Mouse (Mus musculus) 416B (cell line): ENCODE measurements around the gene Kcnk1.
A peak's percentile ranks its signal among the peaks of the same experiment; 100 is the strongest.

Experiments used
- DNase-seq: peaks from one replicate; pipeline ENCODE4 v3.0.0; 2011; ENCODE audit warnings: low read depth

Kcnk1 gene

GRCm38 (mm10) chr8:126058876-126059275 lies 63.9 kb downstream of the Kcnk1 start:
- DNase-seq = no peak

GRCm38 (mm10) chr8:126062844-126063243 lies 67.9 kb downstream of the Kcnk1 start:
- DNase-seq = no peak

GRCm38 (mm10) chr8:126063832-126064409 lies 69.0 kb downstream of the Kcnk1 start:
- no peak for DNase-seq

- DNase-seq = no peak
These were observed 69.7 kb downstream of the Kcnk1 start for GRCm38 (mm10) chr8:126064587-126065145.

- DNase-seq = no peak
These were observed 72.3 kb downstream of the Kcnk1 start for GRCm38 (mm10) chr8:126067306-126067705.

- no peak for DNase-seq
These were observed 73.2 kb downstream of the Kcnk1 start for GRCm38 (mm10) chr8:126068136-126068535.

- DNase-seq = no peak
These were observed 77.7 kb downstream of the Kcnk1 start for GRCm38 (mm10) chr8:126072678-126073077.

GRCm38 (mm10) chr8:126073141-126073740 lies 78.3 kb downstream of the Kcnk1 start:
- no peak for DNase-seq

- DNase-seq = no peak
These were observed 79.1 kb downstream of the Kcnk1 start for GRCm38 (mm10) chr8:126074111-126074510.

GRCm38 (mm10) chr8:126075400-126075799 lies 80.4 kb downstream of the Kcnk1 start:
- peak; percentile 37 for DNase-seq
